Mouse (Mus musculus): Measurements from ENCODE around the gene Lims1. TPM values are rescaled to one million over a fixed set of nuclear protein-coding genes. Genes with fewer than 3 reads are reported as not detected.

The Lims1 gene
- polyA plus RNA-seq, 1 experiment: 12.7 TPM

DNA sequence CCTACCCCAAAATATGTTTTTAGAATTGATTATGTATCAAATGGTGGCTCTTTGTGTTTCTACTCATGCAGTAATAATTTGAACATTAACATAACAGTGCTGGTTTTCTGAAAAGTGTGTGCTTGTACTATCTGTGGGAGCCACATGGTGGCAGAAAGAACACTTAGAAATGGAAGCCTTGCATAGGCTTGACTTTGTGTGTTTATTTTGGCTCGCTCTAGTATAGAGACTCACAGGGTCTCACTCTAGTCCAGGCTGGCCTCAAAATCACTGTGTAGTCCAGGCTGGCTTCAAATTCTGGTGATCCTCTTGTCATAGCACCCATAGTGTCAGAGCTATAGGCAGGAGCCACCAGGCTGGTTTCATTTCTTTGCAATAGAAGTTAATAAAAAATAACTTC, 39.5 kb downstream of the Lims1 start:
- Histone ChIP-seq H3K27ac (ENCODE audit: control insufficient read depth, insufficient read depth, low read depth, low read length) (no peak overlapping the region), H3K27me3 (ENCODE audit: control insufficient read depth, insufficient read depth, low read length) (no peaks in the 10 kb centered on the region), H3K36me3 (ENCODE audit: control insufficient read depth, insufficient read depth, low read length) (no peaks in the 10 kb centered on the region), H3K4me3 (ENCODE audit: control insufficient read depth, low read depth, low read length) (no peak overlapping the region), H3K4me1 (ENCODE audit: control insufficient read depth, insufficient read depth, low read length) (no peaks in the 10 kb centered on the region)
- no peak for TF ChIP-seq CTCF (IDR thresholded peaks at IDR 0.05; ENCODE audit: control insufficient read depth, insufficient read depth, insufficient replicate concordance, low read depth, low read length)
- no peak for TF ChIP-seq POLR2A (IDR thresholded peaks at IDR 0.05; ENCODE audit: control insufficient read depth, low read depth, low read length)

GRCm38 (mm10) chr10:58364770-58365515, 41.7 kb downstream of the Lims1 start:
- no peaks in the 10 kb centered on the region; the same call in 1 of the 2 replicates for H3K4me1 ChIP-seq (ENCODE audit: control insufficient read depth, insufficient read depth, low read length)

DNA sequence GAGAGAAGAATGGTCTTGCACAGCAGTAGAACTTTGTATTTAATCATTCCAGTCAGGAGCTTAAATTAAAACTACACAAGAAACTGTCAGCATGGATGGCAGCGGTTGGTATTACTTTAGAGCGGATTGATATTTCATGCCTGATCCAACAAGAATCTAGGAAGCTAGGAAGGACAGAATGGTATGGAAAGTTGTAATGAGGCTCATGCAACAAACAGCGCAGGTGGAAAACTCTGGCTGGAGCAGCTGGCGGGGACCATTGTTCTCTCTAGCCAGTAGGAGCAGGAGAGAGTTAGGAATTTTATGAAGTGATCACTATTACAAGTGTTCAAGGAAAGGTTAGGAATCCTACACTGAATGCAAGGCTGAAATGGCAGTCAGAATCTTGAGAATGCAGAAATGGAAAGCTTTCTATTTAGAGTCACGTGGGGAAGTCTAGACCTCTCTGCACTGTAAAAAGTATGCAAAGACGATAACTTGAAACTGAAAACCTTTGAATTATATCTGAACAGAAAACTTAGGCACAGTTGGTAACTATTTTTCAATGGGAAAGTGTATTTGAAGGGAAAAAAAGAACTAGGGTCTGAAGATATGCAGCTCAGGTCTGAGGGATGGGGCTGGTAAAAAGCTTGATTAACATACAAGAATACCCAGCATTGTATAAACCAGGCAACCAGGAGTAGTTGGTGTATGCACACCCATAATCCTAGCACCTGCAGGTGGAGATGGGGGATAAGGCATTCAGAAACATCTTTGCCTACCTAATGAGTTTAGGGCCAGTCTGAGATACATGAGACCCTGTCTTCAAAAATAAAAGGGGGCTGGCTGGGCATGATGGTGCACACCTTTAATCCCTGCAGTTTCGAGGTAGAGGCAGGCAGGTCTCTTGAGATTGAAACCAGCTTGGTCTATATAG, 45.8 kb downstream of the Lims1 start:
- H3K27ac ChIP-seq (ENCODE audit: control insufficient read depth, insufficient read depth, low read depth, low read length): no peak overlapping the region
- H3K4me3 ChIP-seq (ENCODE audit: control insufficient read depth, low read depth, low read length): no peak overlapping the region
- no peaks in the 10 kb centered on the region for H3K27me3 ChIP-seq (ENCODE audit: control insufficient read depth, insufficient read depth, low read length)
- peaks cover 7% of the 10 kb centered on the region for H3K4me1 ChIP-seq (ENCODE audit: control insufficient read depth, insufficient read depth, low read length)
- TF ChIP-seq POLR2A (IDR thresholded peaks at IDR 0.05; ENCODE audit: control insufficient read depth, low read depth, low read length): no peak
- no peak for TF ChIP-seq CTCF (IDR thresholded peaks at IDR 0.05; ENCODE audit: control insufficient read depth, insufficient read depth, insufficient replicate concordance, low read depth, low read length)
- H3K36me3 ChIP-seq (ENCODE audit: control insufficient read depth, insufficient read depth, low read length): no peaks in the 10 kb centered on the region

More at GRCm38 (mm10) chr10:58364770-58365515, 41.7 kb downstream of the Lims1 start:
- Histone ChIP-seq H3K36me3 (ENCODE audit: control insufficient read depth, insufficient read depth, low read length) (no peaks in the 10 kb centered on the region), H3K27ac (ENCODE audit: control insufficient read depth, insufficient read depth, low read depth, low read length) (no peak overlapping the region), H3K4me3 (ENCODE audit: control insufficient read depth, low read depth, low read length) (no peak overlapping the region), H3K27me3 (ENCODE audit: control insufficient read depth, insufficient read depth, low read length) (no peaks in the 10 kb centered on the region)
- TF ChIP-seq CTCF (IDR thresholded peaks at IDR 0.05; ENCODE audit: control insufficient read depth, insufficient read depth, insufficient replicate concordance, low read depth, low read length) (no peak), POLR2A (IDR thresholded peaks at IDR 0.05; ENCODE audit: control insufficient read depth, low read depth, low read length) (no peak)

DNA sequence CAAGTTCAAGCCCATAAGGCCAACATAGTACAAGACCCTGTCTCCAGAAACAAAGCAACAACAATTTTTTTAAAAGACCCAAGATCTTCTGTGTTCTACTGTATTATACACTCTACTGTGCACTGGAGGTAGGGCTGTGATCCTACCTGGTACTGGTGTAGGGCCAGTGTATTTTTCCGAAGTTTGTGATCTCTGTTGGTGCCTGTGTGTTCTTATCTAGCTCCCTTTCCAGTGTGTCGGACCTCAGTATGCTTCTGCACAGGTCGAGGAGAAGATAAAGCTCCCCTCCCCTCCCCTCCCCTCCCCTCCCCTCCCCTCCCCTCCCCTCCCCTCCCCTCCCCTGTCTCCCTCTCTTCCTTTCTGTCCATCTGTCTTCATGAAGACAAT, 46.4 kb downstream of the Lims1 start:
- Histone ChIP-seq H3K36me3 (ENCODE audit: control insufficient read depth, insufficient read depth, low read length) (no peaks in the 10 kb centered on the region), H3K4me3 (ENCODE audit: control insufficient read depth, low read depth, low read length) (no peak overlapping the region), H3K27me3 (ENCODE audit: control insufficient read depth, insufficient read depth, low read length) (no peaks in the 10 kb centered on the region), H3K27ac (ENCODE audit: control insufficient read depth, insufficient read depth, low read depth, low read length) (no peak overlapping the region), H3K4me1 (ENCODE audit: control insufficient read depth, insufficient read depth, low read length) (peaks cover 7% of the 10 kb centered on the region)
- TF ChIP-seq POLR2A (IDR thresholded peaks at IDR 0.05; ENCODE audit: control insufficient read depth, low read depth, low read length) (no peak), CTCF (IDR thresholded peaks at IDR 0.05; ENCODE audit: control insufficient read depth, insufficient read depth, insufficient replicate concordance, low read depth, low read length) (no peak)

GRCm38 (mm10) chr10:58370143-58370542, 46.9 kb downstream of the Lims1 start:
- peaks cover 7% of the 10 kb centered on the region for H3K4me1 ChIP-seq (ENCODE audit: control insufficient read depth, insufficient read depth, low read length)
- H3K27ac ChIP-seq (ENCODE audit: control insufficient read depth, insufficient read depth, low read depth, low read length): no peak overlapping the region
- TF ChIP-seq CTCF (IDR thresholded peaks at IDR 0.05; ENCODE audit: control insufficient read depth, insufficient read depth, insufficient replicate concordance, low read depth, low read length) (no peak), POLR2A (IDR thresholded peaks at IDR 0.05; ENCODE audit: control insufficient read depth, low read depth, low read length) (no peak)
- no peak overlapping the region for H3K4me3 ChIP-seq (ENCODE audit: control insufficient read depth, low read depth, low read length)
- no peaks in the 10 kb centered on the region for H3K27me3 ChIP-seq (ENCODE audit: control insufficient read depth, insufficient read depth, low read length)
- H3K36me3 ChIP-seq (ENCODE audit: control insufficient read depth, insufficient read depth, low read length): no peaks in the 10 kb centered on the region

DNA sequence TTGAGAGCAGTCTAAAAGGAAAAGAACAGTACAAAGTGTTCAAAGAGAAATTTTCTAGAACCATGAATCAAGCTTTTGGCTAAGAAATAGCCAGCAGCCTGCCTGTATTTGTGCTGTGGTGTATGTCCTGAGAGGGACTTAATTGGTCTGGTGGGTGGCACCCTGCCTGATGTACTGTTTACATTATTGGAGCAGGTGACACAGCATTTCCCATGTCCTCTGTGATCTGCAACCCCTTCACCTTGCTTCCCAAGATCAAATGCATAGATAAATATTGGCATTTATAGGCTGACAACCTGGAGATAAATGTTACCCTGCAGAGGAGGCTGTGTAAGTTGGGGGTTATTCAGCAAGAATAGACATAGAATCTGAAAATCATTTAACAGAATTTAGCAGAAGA, 47.3 kb downstream of the Lims1 start:
- Histone ChIP-seq H3K4me3 (ENCODE audit: control insufficient read depth, low read depth, low read length) (no peak overlapping the region; the same call in 1 of the 2 replicates), H3K27ac (ENCODE audit: control insufficient read depth, insufficient read depth, low read depth, low read length) (0 out of 2 replicates have a peak overlapping the region, but pooled peaks have one; percentile 29), H3K36me3 (ENCODE audit: control insufficient read depth, insufficient read depth, low read length) (no peaks in the 10 kb centered on the region), H3K27me3 (ENCODE audit: control insufficient read depth, insufficient read depth, low read length) (no peaks in the 10 kb centered on the region), H3K4me1 (ENCODE audit: control insufficient read depth, insufficient read depth, low read length) (peaks cover 7% of the 10 kb centered on the region)
- TF ChIP-seq POLR2A (IDR thresholded peaks at IDR 0.05; ENCODE audit: control insufficient read depth, low read depth, low read length) (no peak), CTCF (IDR thresholded peaks at IDR 0.05; ENCODE audit: control insufficient read depth, insufficient read depth, insufficient replicate concordance, low read depth, low read length) (no peak)

- Histone ChIP-seq H3K4me1 (ENCODE audit: control insufficient read depth, insufficient read depth, low read length) (peaks cover 7% of the 10 kb centered on the region), H3K4me3 (ENCODE audit: control insufficient read depth, low read depth, low read length) (peak overlapping the region; percentile 58), H3K27me3 (ENCODE audit: control insufficient read depth, insufficient read depth, low read length) (no peaks in the 10 kb centered on the region), H3K36me3 (ENCODE audit: control insufficient read depth, insufficient read depth, low read length) (no peaks in the 10 kb centered on the region), H3K27ac (ENCODE audit: control insufficient read depth, insufficient read depth, low read depth, low read length) (peak overlapping the region; percentile 35; the same call in 1 of the 2 replicates)
- TF ChIP-seq CTCF (IDR thresholded peaks at IDR 0.05; ENCODE audit: control insufficient read depth, insufficient read depth, insufficient replicate concordance, low read depth, low read length) (no peak), POLR2A (IDR thresholded peaks at IDR 0.05; ENCODE audit: control insufficient read depth, low read depth, low read length) (no peak)
These were observed 48.1 kb downstream of the Lims1 start for GRCm38 (mm10) chr10:58371279-58371842.
